Mouse (Mus musculus): ENCODE data around the gene Nampt.

The Nampt gene

GRCm38 (mm10) chr12:32819416-32819815 lies at the start of gene Nampt:
Gene Nampt, plus strand, starts transcription at chr12:32819545.
- DNase-seq (ENCODE audit: low read depth, low spot score), result peak; percentile 42

GRCm38 (mm10) chr12:32770766-32771165 lies 48.6 kb upstream of the Nampt start:
- no peak for DNase-seq (ENCODE audit: low read depth, low spot score)

GRCm38 (mm10) chr12:32774592-32774991 lies 44.8 kb upstream of the Nampt start:
- DNase-seq (ENCODE audit: low read depth, low spot score), result no peak

GRCm38 (mm10) chr12:32789092-32789491 lies 30.3 kb upstream of the Nampt start:
- DNase-seq (ENCODE audit: low read depth, low spot score), result no peak

- DNase-seq (ENCODE audit: low read depth, low spot score), result no peak
Observed at GRCm38 (mm10) chr12:32795765-32796471, 23.4 kb upstream of the Nampt start.

- DNase-seq (ENCODE audit: low read depth, low spot score), result no peak
Observed at GRCm38 (mm10) chr12:32797438-32797837, 21.9 kb upstream of the Nampt start.

- DNase-seq (ENCODE audit: low read depth, low spot score), result no peak
Observed at GRCm38 (mm10) chr12:32801078-32801477, 18.3 kb upstream of the Nampt start.

GRCm38 (mm10) chr12:32805559-32805958 lies 13.8 kb upstream of the Nampt start:
- DNase-seq (ENCODE audit: low read depth, low spot score), result no peak

- peak; percentile 93 for DNase-seq (ENCODE audit: low read depth, low spot score)
Observed at GRCm38 (mm10) chr12:32819823-32820605, 669 bp downstream of the Nampt start.

GRCm38 (mm10) chr12:32820688-32821503 lies 1.6 kb downstream of the Nampt start:
- no peak for DNase-seq (ENCODE audit: low read depth, low spot score)

GRCm38 (mm10) chr12:32821504-32822011 lies 2.2 kb downstream of the Nampt start:
- no peak for DNase-seq (ENCODE audit: low read depth, low spot score)

- no peak for DNase-seq (ENCODE audit: low read depth, low spot score)
Observed at GRCm38 (mm10) chr12:32822066-32822465, 2.7 kb downstream of the Nampt start.

GRCm38 (mm10) chr12:32824586-32824985 lies 5.2 kb downstream of the Nampt start:
- no peak for DNase-seq (ENCODE audit: low read depth, low spot score)

- no peak for DNase-seq (ENCODE audit: low read depth, low spot score)
Observed at GRCm38 (mm10) chr12:32826971-32827370, 7.6 kb downstream of the Nampt start.

GRCm38 (mm10) chr12:32828137-32828760 lies 8.9 kb downstream of the Nampt start:
- DNase-seq (ENCODE audit: low read depth, low spot score), result no peak

- DNase-seq (ENCODE audit: low read depth, low spot score), result no peak
Observed at GRCm38 (mm10) chr12:32829321-32830090, 10.2 kb downstream of the Nampt start.

- no peak for DNase-seq (ENCODE audit: low read depth, low spot score)
Observed at GRCm38 (mm10) chr12:32832076-32832475, 12.7 kb downstream of the Nampt start.

GRCm38 (mm10) chr12:32834781-32835180 lies 15.4 kb downstream of the Nampt start:
- no peak for DNase-seq (ENCODE audit: low read depth, low spot score)

GRCm38 (mm10) chr12:32835235-32835634 lies 15.9 kb downstream of the Nampt start:
- DNase-seq (ENCODE audit: low read depth, low spot score), result no peak

GRCm38 (mm10) chr12:32838406-32838805 lies 19.1 kb downstream of the Nampt start:
- no peak for DNase-seq (ENCODE audit: low read depth, low spot score)

- no peak for DNase-seq (ENCODE audit: low read depth, low spot score)
Observed at GRCm38 (mm10) chr12:32838954-32839353, 19.6 kb downstream of the Nampt start.

All from telencephalon, adult 2 months (tissue).